Mouse (Mus musculus): ENCODE results near the gene Ptprn2. TPM values are rescaled to one million over a fixed set of nuclear protein-coding genes. Genes with fewer than 3 reads are reported as not detected.

The Ptprn2 gene
- total and polyA plus RNA-seq, 3 experiments = 0.17 TPM; not detected in 2

DNA sequence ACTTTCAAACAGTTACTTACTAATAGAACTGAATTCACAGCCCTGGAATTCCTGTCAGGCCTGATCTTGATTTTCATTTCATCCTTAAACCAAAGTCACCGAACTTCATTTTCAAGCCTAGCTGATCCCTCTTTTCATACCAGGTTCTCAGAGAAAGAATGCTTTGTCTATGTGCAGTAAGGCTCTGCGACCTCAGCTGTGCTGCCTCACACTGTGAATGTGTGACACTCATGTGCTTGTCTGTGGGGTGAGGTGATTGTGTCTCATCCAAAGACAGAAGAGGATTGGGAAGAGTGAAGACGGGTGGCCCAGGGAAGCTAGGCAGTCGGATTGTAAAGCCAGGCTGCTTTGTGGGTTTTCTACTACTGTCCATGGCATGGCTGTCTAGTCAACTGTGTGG, 361.5 kb downstream of the Ptprn2 start:
- H3K4me3 ChIP-seq (replicated peaks in 1 of 3; ENCODE audit: low read depth in 2 of 3, low read length in 2 of 3, poor library complexity in 1 of 3) = no peak overlapping the region

DNA sequence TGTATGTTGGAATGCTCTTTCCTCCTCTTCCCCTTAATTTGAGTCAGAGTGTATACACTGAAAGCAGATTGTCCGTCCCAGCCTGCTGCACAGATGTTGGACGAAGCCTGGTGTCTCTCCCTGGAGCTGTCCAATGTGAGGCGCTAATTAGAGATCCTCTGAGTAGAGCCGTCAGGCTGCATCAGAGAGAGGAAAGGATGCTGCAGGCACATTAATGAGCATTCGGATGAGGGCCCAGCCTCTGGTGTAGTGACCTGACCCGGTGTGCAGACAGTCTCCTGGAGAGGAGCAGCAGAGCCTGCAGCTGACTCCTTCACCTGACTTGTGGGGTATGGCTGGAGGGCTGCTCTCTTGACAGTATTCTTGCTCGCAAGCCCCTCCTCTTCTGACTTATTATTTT, 370.8 kb downstream of the Ptprn2 start:
- Histone ChIP-seq H3K9me3 (replicated peaks; ENCODE audit: low read length) (no peaks in the 10 kb centered on the region), H3K9ac (ENCODE audit: insufficient read depth, low read depth) (no peak overlapping the region)

More for the DNA sequence above, 361.5 kb downstream of the Ptprn2 start:
- TF ChIP-seq SMC3 (IDR thresholded peaks at IDR 0.05; ENCODE audit: low read depth, low read length) = no peak
- no peak for TF ChIP-seq MAFK (IDR thresholded peaks at IDR 0.05; ENCODE audit: insufficient replicate concordance, low read length)
- TF ChIP-seq MYC (IDR thresholded peaks at IDR 0.05; ENCODE audit: low read depth, low read length) = no peak
- TF ChIP-seq POLR2A (IDR thresholded peaks at IDR 0.05; ENCODE audit: low read depth, low read length) = no peak
- TF ChIP-seq CHD2 (IDR thresholded peaks at IDR 0.05; ENCODE audit: low read length) = no peak
- no peak for TF ChIP-seq ZKSCAN1 (IDR thresholded peaks at IDR 0.05; ENCODE audit: borderline replicate concordance, low read depth, low read length)
- TF ChIP-seq PAX5 (IDR thresholded peaks at IDR 0.05; ENCODE audit: low read length) = no peak
- TF ChIP-seq RAD21 (IDR thresholded peaks at IDR 0.05; ENCODE audit: low read depth, low read length) = no peak
- peaks cover 12% of the 10 kb centered on the region for H3K27me3 ChIP-seq (replicated peaks)
- in situ Hi-C loops (cut with MboI; ENCODE audit: low pct_ligation_motif_present, low pct_unique_long_range_greater_than_20kb, low sequenced_read_pairs) = no loop called here
- no peaks in the 10 kb centered on the region for H3K9me3 ChIP-seq (replicated peaks; ENCODE audit: low read length)
- H3K36me3 ChIP-seq (replicated peaks in 1 of 2; ENCODE audit: control insufficient read depth in 1 of 2, insufficient read depth in 1 of 2, low read length in 1 of 2) = no peaks in the 10 kb centered on the region
- no peaks in the 10 kb centered on the region for H3K79me2 ChIP-seq (replicated peaks; ENCODE audit: control insufficient read depth, extremely low read depth, insufficient read depth, poor library complexity, severe bottlenecking)
- no peak for DNase-seq (ENCODE audit: extremely low read depth)
- no peak overlapping the region for H3K4me2 ChIP-seq (ENCODE audit: insufficient read depth, low read depth, poor library complexity, severe bottlenecking)
- H3K27ac ChIP-seq (ENCODE audit: insufficient read depth, low read depth) = no peak overlapping the region
- H3K9ac ChIP-seq (ENCODE audit: insufficient read depth, low read depth) = no peak overlapping the region
- dilution Hi-C loops (cut with MboI; ENCODE audit: extremely low pct_ligation_motif_present, extremely low pct_unique_long_range_greater_than_20kb, low sequenced_read_pairs) = no loop called here
- H3K4me1 ChIP-seq (ENCODE audit: control insufficient read depth in 1 of 2, insufficient read depth in 2 of 2) = no peaks in the 10 kb centered on the region

More for the DNA sequence above, 370.8 kb downstream of the Ptprn2 start:
- H3K27ac ChIP-seq (ENCODE audit: insufficient read depth, low read depth) = no peak overlapping the region
- no peaks in the 10 kb centered on the region for H3K79me2 ChIP-seq (replicated peaks; ENCODE audit: control insufficient read depth, extremely low read depth, insufficient read depth, poor library complexity, severe bottlenecking)
- H3K36me3 ChIP-seq (replicated peaks in 1 of 2; ENCODE audit: control insufficient read depth in 1 of 2, insufficient read depth in 1 of 2, low read length in 1 of 2) = no peaks in the 10 kb centered on the region
- no peaks in the 10 kb centered on the region for H3K4me1 ChIP-seq (ENCODE audit: control insufficient read depth in 1 of 2, insufficient read depth in 2 of 2)
- in situ Hi-C loops (cut with MboI; ENCODE audit: low pct_ligation_motif_present, low pct_unique_long_range_greater_than_20kb, low sequenced_read_pairs) (no loop called here), dilution Hi-C loops (cut with MboI; ENCODE audit: extremely low pct_ligation_motif_present, extremely low pct_unique_long_range_greater_than_20kb, low sequenced_read_pairs) (no loop called here)
- no peak for TF ChIP-seq EP300 (IDR thresholded peaks at IDR 0.05; ENCODE audit: low read length)
- no peak for TF ChIP-seq RAD21 (IDR thresholded peaks at IDR 0.05; ENCODE audit: low read depth, low read length)
- no peak for TF ChIP-seq KAT2A (IDR thresholded peaks at IDR 0.05; ENCODE audit: insufficient replicate concordance, low read length)
- TF ChIP-seq UBTF (IDR thresholded peaks at IDR 0.05; ENCODE audit: low read depth, low read length) = no peak
- TF ChIP-seq CHD1 (IDR thresholded peaks at IDR 0.05; ENCODE audit: low read depth, low read length) = no peak
- TF ChIP-seq RCOR1 (conservative IDR thresholded peaks at IDR 0.05; ENCODE audit: low read depth, low read length) = no peak
- TF ChIP-seq TCF12 (IDR thresholded peaks at IDR 0.05; ENCODE audit: low read depth, low read length) = no peak
- TF ChIP-seq USF1 (IDR thresholded peaks at IDR 0.05; ENCODE audit: low read depth, low read length) = no peak
- TF ChIP-seq HCFC1 (IDR thresholded peaks at IDR 0.05; ENCODE audit: low read depth, low read length) = no peak
- TF ChIP-seq BHLHE40 (IDR thresholded peaks at IDR 0.05; ENCODE audit: low read depth, low read length) = no peak
- TF ChIP-seq SIN3A (IDR thresholded peaks at IDR 0.05; ENCODE audit: low read length) = no peak
- no peak for TF ChIP-seq ZC3H11A (IDR thresholded peaks at IDR 0.05; ENCODE audit: low read depth, low read length)
- no peak for TF ChIP-seq JUN (IDR thresholded peaks at IDR 0.05; ENCODE audit: insufficient read depth, low read depth, low read length)
- TF ChIP-seq ZMIZ1 (IDR thresholded peaks at IDR 0.05; ENCODE audit: low read depth, low read length) = no peak
- TF ChIP-seq NRF1 (IDR thresholded peaks at IDR 0.05; ENCODE audit: low read depth, low read length) = no peak
- no peak for TF ChIP-seq POLR2AphosphoS2 (IDR thresholded peaks at IDR 0.05; ENCODE audit: low read depth, low read length)
- no peak for TF ChIP-seq MAFK (IDR thresholded peaks at IDR 0.05; ENCODE audit: insufficient replicate concordance, low read length)
- no peak overlapping the region for H3K4me2 ChIP-seq (ENCODE audit: insufficient read depth, low read depth, poor library complexity, severe bottlenecking)
- DNase-seq (ENCODE audit: extremely low read depth) = no peak
- H3K4me3 ChIP-seq (replicated peaks in 1 of 3; ENCODE audit: low read depth in 2 of 3, low read length in 2 of 3, poor library complexity in 1 of 3) = no peak overlapping the region
- H3K27me3 ChIP-seq (replicated peaks) = peaks cover 38% of the 10 kb centered on the region
